20 mouse cellular contexts compared by ENCODE assay signal in the genomic region with DNA sequence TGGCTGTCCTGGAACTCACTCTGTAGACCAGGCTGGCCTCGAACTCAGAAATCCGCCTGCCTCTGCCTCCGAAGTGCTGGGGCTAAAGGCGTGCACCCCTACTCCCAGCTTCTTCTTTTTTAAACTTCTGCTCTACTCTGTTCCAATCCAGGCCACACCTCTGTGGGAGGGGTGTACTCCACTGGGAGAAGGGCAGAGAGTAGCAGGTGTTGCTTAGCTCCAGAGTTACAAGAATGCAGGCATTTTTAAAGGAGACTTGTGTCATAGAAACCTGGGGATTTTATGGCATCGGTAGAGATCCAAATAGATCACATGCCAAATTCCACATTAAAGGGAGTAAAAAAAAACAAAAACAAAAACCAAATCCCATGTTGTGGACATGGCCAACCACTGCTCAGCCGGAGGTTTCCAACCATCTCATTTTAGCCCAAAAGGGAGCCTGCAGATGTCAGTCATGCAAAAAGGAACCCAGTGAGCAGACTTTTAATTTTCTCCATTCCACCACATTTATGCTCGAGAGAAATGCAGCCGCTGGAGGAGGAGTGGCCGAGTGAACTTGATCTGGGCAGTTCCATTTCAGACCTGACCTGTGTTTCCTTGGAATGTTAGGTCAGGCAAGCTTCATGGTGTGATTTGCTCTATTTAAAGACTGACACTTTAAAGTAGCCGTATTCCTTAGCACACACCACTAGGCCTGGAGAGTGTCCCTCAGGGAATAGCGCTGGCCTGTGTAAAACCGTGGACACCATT. TPM values are rescaled to one million over a fixed set of nuclear protein-coding genes. Genes with fewer than 3 reads are reported as not detected.
DNase-seq lines count a peak whose midpoint lies in the region; ATAC-seq and TF ChIP-seq lines count a peak whose summit lies in the region.
"Had no signal": no experiment of that assay in that cellular context is flagged by ENCODE, and none has a peak within 500 bp of the region (broad histone marks: within the 10 kb centered on the region; RNA-seq: fewer than 3 reads in every experiment).

No protein-coding gene starts in this region.

- DNase-seq in lung, postnatal 36 days = peak; percentile 42
- DNase-seq in lung, adult 2 months = no peak
- DNase-seq in embryonic facial prominence, embryonic 14.5 days (ENCODE audit: low spot score) = peak; percentile 48
- DNase-seq in limb, embryonic 14.5 days (ENCODE audit: low spot score) = no peak
- DNase-seq in forebrain, embryonic 10.5 days (ENCODE audit: extremely low spot score, low spot score) = no peak
- no peak for DNase-seq in right cerebral cortex, postnatal 10 days (ENCODE audit: low spot score in 2 of 2)
- DNase-seq: adrenal gland, postnatal 10 days; cerebellum, adult 8-10 months; heart, adult 11 months; lung, postnatal 10 days; midbrain, embryonic 14.5 days; thymus, postnatal 14 days had no signal

- no peaks in the 10 kb centered on the region for H3K36me3 ChIP-seq in embryonic facial prominence, embryonic 14.5 days (ENCODE audit: control insufficient read depth, insufficient read depth, low read length)
- peaks cover 10% of the 10 kb centered on the region; the same call in 1 of the 2 replicates for H3K36me3 ChIP-seq in kidney, embryonic 15.5 days
- no peaks in the 10 kb centered on the region for H3K36me3 ChIP-seq in limb, embryonic 14.5 days (ENCODE audit: control insufficient read depth, insufficient read depth, low read length)
- peaks cover 5% of the 10 kb centered on the region for H3K36me3 ChIP-seq in forebrain, embryonic 10.5 days (replicated peaks)
- H3K36me3 ChIP-seq: heart, embryonic 15.5 days had no signal

- no peak overlapping the region for H3K9ac ChIP-seq in embryonic facial prominence, embryonic 14.5 days (ENCODE audit: low read depth, low read length)
- no peak overlapping the region for H3K9ac ChIP-seq in kidney, embryonic 15.5 days
- H3K9ac ChIP-seq in limb, embryonic 14.5 days (ENCODE audit: low read depth, low read length, severe bottlenecking) = no peak overlapping the region
- H3K9ac ChIP-seq: forebrain, embryonic 13.5 days; heart, embryonic 15.5 days; liver, embryonic 12.5 days had no signal

- H3K4me2 ChIP-seq in embryonic facial prominence, embryonic 14.5 days (ENCODE audit: low read depth, low read length) = no peak overlapping the region
- peak overlapping the region; percentile 21; the same call in 1 of the 2 replicates for H3K4me2 ChIP-seq in kidney, embryonic 15.5 days
- no peak overlapping the region for H3K4me2 ChIP-seq in limb, embryonic 14.5 days (replicated peaks; ENCODE audit: low read depth, low read length, severe bottlenecking)
- H3K4me2 ChIP-seq: forebrain, embryonic 13.5 days; heart, embryonic 15.5 days; liver, embryonic 12.5 days had no signal

- ATAC-seq in embryonic facial prominence, embryonic 14.5 days (ENCODE audit: low read depth) = peak; percentile 56; the same call in 1 of the 2 replicates
- ATAC-seq in kidney, embryonic 15.5 days (replicated peaks; ENCODE audit: low FRiP score) = peak; percentile 73
- peak; percentile 50 for ATAC-seq in limb, embryonic 14.5 days (ENCODE audit: low FRiP score, low read depth)
- ATAC-seq in monocyte, adult 5-6 weeks (replicated peaks; ENCODE audit: insufficient number of reproducible peaks, low FRiP score, low TSS enrichment, poor library complexity, severe bottlenecking) = no peak
- ATAC-seq: forebrain, embryonic 13.5 days; liver, embryonic 12.5 days had no signal

- no peaks in the 10 kb centered on the region for H3K4me1 ChIP-seq in lung, adult 2 months (ENCODE audit: control insufficient read depth, insufficient read depth, low read length)
- H3K4me1 ChIP-seq in embryonic facial prominence, embryonic 14.5 days (ENCODE audit: control insufficient read depth, insufficient read depth, low read length) = no peaks in the 10 kb centered on the region; the same call in 1 of the 2 replicates
- H3K4me1 ChIP-seq in kidney, embryonic 15.5 days = peaks cover 45% of the 10 kb centered on the region
- no peaks in the 10 kb centered on the region for H3K4me1 ChIP-seq in limb, embryonic 14.5 days (ENCODE audit: control insufficient read depth, insufficient read depth, low read length)
- H3K4me1 ChIP-seq in forebrain, embryonic 10.5 days = peaks cover 22% of the 10 kb centered on the region
- H3K4me1 ChIP-seq: forebrain, embryonic 13.5 days had no signal

- no peak for TF ChIP-seq POLR2A in lung, adult 2 months (IDR thresholded peaks at IDR 0.05; ENCODE audit: borderline replicate concordance, extremely low read depth, low read depth, low read length)
- no peak for TF ChIP-seq POLR2A in limb, embryonic 14.5 days (IDR thresholded peaks at IDR 0.05; ENCODE audit: borderline replicate concordance, extremely low read depth, insufficient read depth, insufficient read length)

- H3K27ac ChIP-seq in embryonic facial prominence, embryonic 14.5 days (replicated peaks; ENCODE audit: low read depth, low read length) = no peak overlapping the region
- H3K27ac ChIP-seq in kidney, embryonic 15.5 days = peak overlapping the region; percentile 82
- H3K27ac ChIP-seq in limb, embryonic 14.5 days (replicated peaks; ENCODE audit: low read depth, low read length) = no peak overlapping the region
- H3K27ac ChIP-seq in forebrain, embryonic 10.5 days = no peak overlapping the region
- H3K27ac ChIP-seq: forebrain, embryonic 13.5 days; heart, embryonic 15.5 days; hindbrain, embryonic 10.5 days; left cerebral cortex, adult 2 months; liver, embryonic 12.5 days; stomach, postnatal 0 days had no signal

- H3K9me3 ChIP-seq in embryonic facial prominence, embryonic 14.5 days (ENCODE audit: control insufficient read depth, low read length) = peaks cover 11% of the 10 kb centered on the region; the same call in 1 of the 2 replicates
- H3K9me3 ChIP-seq in kidney, embryonic 15.5 days (replicated peaks) = no peaks in the 10 kb centered on the region
- no peaks in the 10 kb centered on the region for H3K9me3 ChIP-seq in limb, embryonic 14.5 days (ENCODE audit: control insufficient read depth, low read length)
- 0 out of 2 replicates have a peak, but pooled peaks cover 7% of the 10 kb centered on the region for H3K9me3 ChIP-seq in forebrain, embryonic 10.5 days
- H3K9me3 ChIP-seq: forebrain, embryonic 13.5 days; liver, embryonic 12.5 days had no signal

- TF ChIP-seq CTCF in lung, adult 2 months (IDR thresholded peaks at IDR 0.05; ENCODE audit: insufficient read depth, low read length) = no peak

- H3K27me3 ChIP-seq in embryonic facial prominence, embryonic 14.5 days (replicated peaks; ENCODE audit: control insufficient read depth, insufficient read depth, low read length) = no peaks in the 10 kb centered on the region
- no peaks in the 10 kb centered on the region for H3K27me3 ChIP-seq in kidney, embryonic 15.5 days
- H3K27me3 ChIP-seq in limb, embryonic 14.5 days (ENCODE audit: control insufficient read depth, insufficient read depth, low read length) = no peaks in the 10 kb centered on the region
- no peaks in the 10 kb centered on the region for H3K27me3 ChIP-seq in forebrain, embryonic 10.5 days (ENCODE audit: poor library complexity, severe bottlenecking)
- H3K27me3 ChIP-seq: forebrain, embryonic 13.5 days; heart, embryonic 15.5 days; liver, embryonic 12.5 days had no signal

- H3K4me3 ChIP-seq in lung, adult 2 months (replicated peaks; ENCODE audit: extremely low read depth, low read depth, low read length) = no peak overlapping the region
- H3K4me3 ChIP-seq in embryonic facial prominence, embryonic 14.5 days (ENCODE audit: low read depth, low read length) = no peak overlapping the region
- no peak overlapping the region for H3K4me3 ChIP-seq in kidney, embryonic 15.5 days (replicated peaks)
- H3K4me3 ChIP-seq in limb, embryonic 14.5 days (replicated peaks; ENCODE audit: low read length) = no peak overlapping the region
- no peak overlapping the region for H3K4me3 ChIP-seq in forebrain, embryonic 10.5 days
- H3K4me3 ChIP-seq: forebrain, embryonic 13.5 days; heart, embryonic 15.5 days; hindbrain, embryonic 10.5 days; left cerebral cortex, adult 2 months; liver, embryonic 12.5 days had no signal

- 68% methylated on average over 12 of the region's 12 CpGs for WGBS in lung, adult 2 months
- WGBS in embryonic facial prominence, embryonic 14.5 days = 42% methylated on average over 12 of the region's 12 CpGs
- 35% methylated on average over 12 of the region's 12 CpGs for WGBS in kidney, embryonic 15.5 days
- WGBS in limb, embryonic 14.5 days = 56% methylated on average over 12 of the region's 12 CpGs
- WGBS in forebrain, embryonic 10.5 days = 81% methylated on average over 12 of the region's 12 CpGs

RNA-seq across cellular contexts. Expression of gene Faap24, which starts 31.3 kb away (rescaled TPM):
- polyA plus RNA-seq in lung, adult 2 months (2012; rRNA removed) = 2.7 and 4.0 TPM in 2 replicates
- polyA plus RNA-seq in embryonic facial prominence, embryonic 14.5 days (2014; fragmentation: Nextera tagmentation; extraction: Ambion mirVana) = 11.3 and 12.5 TPM in 2 replicates
- polyA plus RNA-seq in kidney, embryonic 15.5 days (2015; fragmentation: Nextera tagmentation; extraction: Ambion mirVana) = 19.4 and 20.2 TPM in 2 replicates
- 5.1 and 5.7 TPM in 2 replicates for polyA plus RNA-seq in limb, embryonic 14.5 days (2012; rRNA removed)
- 13.0 and 14.3 TPM in 2 replicates for polyA plus RNA-seq in limb, embryonic 14.5 days (2014; fragmentation: Nextera tagmentation; extraction: Ambion mirVana)
- 28.4 and 29.3 TPM in 2 replicates for polyA plus RNA-seq in forebrain, embryonic 10.5 days (2016; fragmentation: Nextera tagmentation; extraction: Ambion mirVana)
- total RNA-seq in monocyte, adult 5-6 weeks (2017) = 1.8 to 11.2 TPM (median 9.2 TPM) in 3 replicates

RNA-seq across cellular contexts. Expression of gene Rhpn2, which starts 31.4 kb away (rescaled TPM):
- polyA plus RNA-seq in lung, adult 2 months (2012; rRNA removed) = 7.5 and 11.0 TPM in 2 replicates
- 3.8 and 4.0 TPM in 2 replicates for polyA plus RNA-seq in embryonic facial prominence, embryonic 14.5 days (2014; fragmentation: Nextera tagmentation; extraction: Ambion mirVana)
- polyA plus RNA-seq in kidney, embryonic 15.5 days (2015; fragmentation: Nextera tagmentation; extraction: Ambion mirVana) = 14.3 and 14.4 TPM in 2 replicates
- polyA plus RNA-seq in limb, embryonic 14.5 days (2012; rRNA removed) = 1.8 and 2.5 TPM in 2 replicates
- 1.7 and 2.0 TPM in 2 replicates for polyA plus RNA-seq in limb, embryonic 14.5 days (2014; fragmentation: Nextera tagmentation; extraction: Ambion mirVana)
- 4.5 and 4.6 TPM in 2 replicates for polyA plus RNA-seq in forebrain, embryonic 10.5 days (2016; fragmentation: Nextera tagmentation; extraction: Ambion mirVana)
- 0.85 TPM in 1 of 3 replicates, not detected in the others for total RNA-seq in monocyte, adult 5-6 weeks (2017)

RNA-seq across cellular contexts. Expression of gene Cep89, which starts 31.5 kb away (rescaled TPM):
- 9.0 and 15.6 TPM in 2 replicates for polyA plus RNA-seq in lung, adult 2 months (2012; rRNA removed)
- polyA plus RNA-seq in embryonic facial prominence, embryonic 14.5 days (2014; fragmentation: Nextera tagmentation; extraction: Ambion mirVana) = 27.8 and 29.7 TPM in 2 replicates
- 53.9 and 63.3 TPM in 2 replicates for polyA plus RNA-seq in kidney, embryonic 15.5 days (2015; fragmentation: Nextera tagmentation; extraction: Ambion mirVana)
- 25.8 and 32.9 TPM in 2 replicates for polyA plus RNA-seq in limb, embryonic 14.5 days (2012; rRNA removed)
- polyA plus RNA-seq in limb, embryonic 14.5 days (2014; fragmentation: Nextera tagmentation; extraction: Ambion mirVana) = 25.7 and 28.0 TPM in 2 replicates
- polyA plus RNA-seq in forebrain, embryonic 10.5 days (2016; fragmentation: Nextera tagmentation; extraction: Ambion mirVana) = 69.9 and 72.3 TPM in 2 replicates
- 10.7 to 21.7 TPM (median 11.2 TPM) in 3 replicates for total RNA-seq in monocyte, adult 5-6 weeks (2017)

RNA-seq across cellular contexts. Expression of gene Gpatch1, which starts 47.1 kb away (rescaled TPM):
- polyA plus RNA-seq in lung, adult 2 months (2012; rRNA removed) = 4.9 and 5.7 TPM in 2 replicates
- 13.7 and 17.6 TPM in 2 replicates for polyA plus RNA-seq in embryonic facial prominence, embryonic 14.5 days (2014; fragmentation: Nextera tagmentation; extraction: Ambion mirVana)
- polyA plus RNA-seq in kidney, embryonic 15.5 days (2015; fragmentation: Nextera tagmentation; extraction: Ambion mirVana) = 19.5 and 20.4 TPM in 2 replicates
- 10.2 and 12.8 TPM in 2 replicates for polyA plus RNA-seq in limb, embryonic 14.5 days (2012; rRNA removed)
- polyA plus RNA-seq in limb, embryonic 14.5 days (2014; fragmentation: Nextera tagmentation; extraction: Ambion mirVana) = 15.8 and 21.2 TPM in 2 replicates
- 17.9 and 18.5 TPM in 2 replicates for polyA plus RNA-seq in forebrain, embryonic 10.5 days (2016; fragmentation: Nextera tagmentation; extraction: Ambion mirVana)
- 10.4 to 20.6 TPM (median 15.0 TPM) in 3 replicates for total RNA-seq in monocyte, adult 5-6 weeks (2017)

Comparison
In these comparisons a context has a peak if more than half of its experiments do, and no peak if none do; other contexts are left out.
1. DNase-seq: peak in lung, postnatal 36 days (single experiment) and embryonic facial prominence, embryonic 14.5 days (single experiment); none in lung, adult 2 months (single experiment), limb, embryonic 14.5 days (single experiment), forebrain, embryonic 10.5 days (single experiment) and right cerebral cortex, postnatal 10 days (0 of 2).